Comparison of ENCODE assay signal across 11 mouse cellular contexts in genomic region chr11:109926718-109927680, GRCm38 (mm10).
DNase-seq lines count a peak whose midpoint lies in the region; ATAC-seq and TF ChIP-seq lines count a peak whose summit lies in the region.
"Had no signal": no experiment of that assay in that cellular context is flagged by ENCODE, and none has a peak within 500 bp of the region (broad histone marks: within the 10 kb centered on the region; RNA-seq: fewer than 3 reads in every experiment).

No protein-coding gene starts in this region.

- H3K27ac ChIP-seq in lung, embryonic 16.5 days (ENCODE audit: low read length) = peak overlapping the region; percentile 58
- 0 out of 2 replicates have a peak overlapping the region, but pooled peaks have one; percentile 1 for H3K27ac ChIP-seq in limb, embryonic 14.5 days (replicated peaks; ENCODE audit: low read depth, low read length)
- no peak overlapping the region for H3K27ac ChIP-seq in hindbrain, embryonic 11.5 days (ENCODE audit: low read depth, low read length)
- H3K27ac ChIP-seq: intestine, embryonic 15.5 days had no signal

- 17% methylated on average over 7 of the region's 7 CpGs for WGBS in lung, embryonic 16.5 days
- WGBS in lung, adult 2 months = 31% methylated on average over 7 of the region's 7 CpGs
- WGBS in limb, embryonic 14.5 days = 51% methylated on average over 7 of the region's 7 CpGs
- 75% methylated on average over 7 of the region's 7 CpGs for WGBS in hindbrain, embryonic 11.5 days

- no peak overlapping the region for H3K9ac ChIP-seq in lung, embryonic 16.5 days (ENCODE audit: low read length)
- no peak overlapping the region for H3K9ac ChIP-seq in limb, embryonic 14.5 days (ENCODE audit: low read depth, low read length, severe bottlenecking)
- H3K9ac ChIP-seq in hindbrain, embryonic 11.5 days (ENCODE audit: low read depth, low read length) = no peak overlapping the region
- H3K9ac ChIP-seq: intestine, embryonic 15.5 days had no signal

- DNase-seq in gastrocnemius, adult 18-20 months (ENCODE audit: low spot score) = peak; percentile 56
- DNase-seq in gastrocnemius, postnatal 10 days = no peak
- no peak for DNase-seq in lung, adult 2 months
- peak; percentile 74 for DNase-seq in limb, embryonic 14.5 days (ENCODE audit: low spot score)
- DNase-seq in thymus, postnatal 14 days = no peak
- DNase-seq in left cerebral cortex, adult 8-10 months (ENCODE audit: low spot score in 2 of 2) = no peak
- DNase-seq in hindbrain, embryonic 11.5 days (ENCODE audit: low spot score) = no peak
- DNase-seq: cerebellum, postnatal 36 days had no signal

- no peaks in the 10 kb centered on the region for H3K36me3 ChIP-seq in lung, embryonic 16.5 days (ENCODE audit: control insufficient read depth, insufficient read depth, low read length)
- H3K36me3 ChIP-seq in limb, embryonic 14.5 days (ENCODE audit: control insufficient read depth, insufficient read depth, low read length) = no peaks in the 10 kb centered on the region
- H3K36me3 ChIP-seq in hindbrain, embryonic 11.5 days (ENCODE audit: control insufficient read depth, insufficient read depth, low read length) = no peaks in the 10 kb centered on the region
- H3K36me3 ChIP-seq: intestine, embryonic 15.5 days had no signal

- H3K4me3 ChIP-seq in lung, embryonic 16.5 days (ENCODE audit: low read length) = no peak overlapping the region
- no peak overlapping the region for H3K4me3 ChIP-seq in lung, adult 2 months (replicated peaks; ENCODE audit: extremely low read depth, low read depth, low read length)
- H3K4me3 ChIP-seq in limb, embryonic 14.5 days (replicated peaks; ENCODE audit: low read length) = no peak overlapping the region
- H3K4me3 ChIP-seq in hindbrain, embryonic 11.5 days (ENCODE audit: low read depth, low read length) = no peak overlapping the region
- H3K4me3 ChIP-seq: intestine, embryonic 15.5 days had no signal

- no peak for TF ChIP-seq CTCF in lung, adult 2 months (IDR thresholded peaks at IDR 0.05; ENCODE audit: insufficient read depth, low read length)

- no peaks in the 10 kb centered on the region for H3K9me3 ChIP-seq in lung, embryonic 16.5 days (ENCODE audit: control insufficient read depth, low read length)
- H3K9me3 ChIP-seq in limb, embryonic 14.5 days (ENCODE audit: control insufficient read depth, low read length) = no peaks in the 10 kb centered on the region
- H3K9me3 ChIP-seq in hindbrain, embryonic 11.5 days (ENCODE audit: control insufficient read depth, low read length) = no peaks in the 10 kb centered on the region
- H3K9me3 ChIP-seq: intestine, embryonic 15.5 days had no signal

- peak overlapping the region; percentile 15; the same call in 1 of the 2 replicates for H3K4me2 ChIP-seq in lung, embryonic 16.5 days (ENCODE audit: low read depth, low read length)
- H3K4me2 ChIP-seq in limb, embryonic 14.5 days (replicated peaks; ENCODE audit: low read depth, low read length, severe bottlenecking) = no peak overlapping the region
- H3K4me2 ChIP-seq in hindbrain, embryonic 11.5 days (replicated peaks; ENCODE audit: low read depth, low read length) = no peak overlapping the region
- H3K4me2 ChIP-seq: intestine, embryonic 15.5 days; liver, embryonic 11.5 days had no signal

- H3K4me1 ChIP-seq in lung, embryonic 16.5 days (replicated peaks; ENCODE audit: control insufficient read depth, insufficient read depth, low read length) = peaks cover 11% of the 10 kb centered on the region
- no peaks in the 10 kb centered on the region; the same call in 1 of the 2 replicates for H3K4me1 ChIP-seq in lung, adult 2 months (ENCODE audit: control insufficient read depth, insufficient read depth, low read length)
- 0 out of 2 replicates have a peak, but pooled peaks cover 3% of the 10 kb centered on the region for H3K4me1 ChIP-seq in limb, embryonic 14.5 days (ENCODE audit: control insufficient read depth, insufficient read depth, low read length)
- no peaks in the 10 kb centered on the region for H3K4me1 ChIP-seq in hindbrain, embryonic 11.5 days (replicated peaks; ENCODE audit: control insufficient read depth, insufficient read depth, low read length)
- H3K4me1 ChIP-seq: intestine, embryonic 15.5 days had no signal

- no peaks in the 10 kb centered on the region for H3K27me3 ChIP-seq in lung, embryonic 16.5 days (ENCODE audit: control insufficient read depth, insufficient read depth, low read depth, low read length)
- H3K27me3 ChIP-seq in limb, embryonic 14.5 days (ENCODE audit: control insufficient read depth, insufficient read depth, low read length) = no peaks in the 10 kb centered on the region
- H3K27me3 ChIP-seq in hindbrain, embryonic 11.5 days (ENCODE audit: control insufficient read depth, insufficient read depth, low read length) = no peaks in the 10 kb centered on the region
- H3K27me3 ChIP-seq: intestine, embryonic 15.5 days had no signal

- peak; percentile 84 for ATAC-seq in lung, embryonic 16.5 days (ENCODE audit: low read depth)
- ATAC-seq in limb, embryonic 14.5 days (ENCODE audit: low FRiP score, low read depth) = peak; percentile 74; the same call in 1 of the 2 replicates
- no peak for ATAC-seq in hindbrain, embryonic 11.5 days (ENCODE audit: low FRiP score)
- ATAC-seq: intestine, embryonic 15.5 days had no signal

- TF ChIP-seq POLR2A in lung, adult 2 months (IDR thresholded peaks at IDR 0.05; ENCODE audit: borderline replicate concordance, extremely low read depth, low read depth, low read length) = no peak
- TF ChIP-seq POLR2A in limb, embryonic 14.5 days (IDR thresholded peaks at IDR 0.05; ENCODE audit: borderline replicate concordance, extremely low read depth, insufficient read depth, insufficient read length) = no peak

Comparison
In these comparisons a context has a peak if more than half of its experiments do, and no peak if none do; other contexts are left out.
1. DNase-seq: peak in gastrocnemius, adult 18-20 months (single experiment) and limb, embryonic 14.5 days (single experiment); none in gastrocnemius, postnatal 10 days (single experiment), lung, adult 2 months (single experiment), thymus, postnatal 14 days (single experiment), left cerebral cortex, adult 8-10 months (0 of 2) and hindbrain, embryonic 11.5 days (single experiment).